Mouse (Mus musculus) MEL (cell line): ENCODE data around the gene Tacc3. TPM values are rescaled to one million over a fixed set of nuclear protein-coding genes. Genes with fewer than 3 reads are reported as not detected.

Experiments
- DNase-seq: peaks from one replicate; pipeline ENCODE4 v3.0.0; 2011; ENCODE audit warnings: low read depth, low spot score
- H3K27ac ChIP-seq: 2 replicates; pipeline ENCODE4 v1.5.1; 2012; ENCODE audit warnings: low read depth, mild to moderate bottlenecking, control low read depth, low read length, moderate library complexity; ENCODE audit not compliant: control insufficient read depth
- H3K27me3 ChIP-seq, 2 experiments: fragments of 150-350 bp in 1 of 2; sonication (generic) in 1 of 2; 2 replicates each; pipeline ENCODE4 v1.6.1; 2012; ENCODE audit warnings: low read length in 2 of 2, mild to moderate bottlenecking in 2 of 2, improper control_type of control experiment in 1 of 2, moderate library complexity in 1 of 2; ENCODE audit not compliant: insufficient read depth in 2 of 2, control insufficient read depth in 1 of 2
- H3K36me3 ChIP-seq, 2 experiments: 2 replicates each; pipeline ENCODE4 v1.6.1; 2012 to 2014; ENCODE audit warnings: low read length in 2 of 2, improper control_type of control experiment in 1 of 2, inconsistent platforms in 1 of 2, mild to moderate bottlenecking in 1 of 2; ENCODE audit not compliant: insufficient read depth in 2 of 2, control insufficient read depth in 1 of 2
- H3K4me1 ChIP-seq, 2 experiments: fragments of 150-350 bp in 1 of 2; sonication (generic) in 1 of 2; 2 replicates each; pipeline ENCODE4 v1.6.1; 2012; ENCODE audit warnings: low read length in 2 of 2, improper control_type of control experiment in 1 of 2, mild to moderate bottlenecking in 1 of 2; ENCODE audit not compliant: insufficient read depth in 2 of 2, control insufficient read depth in 1 of 2
- H3K4me3 ChIP-seq, 2 experiments: fragments of 150-350 bp in 1 of 2; sonication (generic) in 1 of 2; 2 replicates each; pipeline ENCODE4 v1.5.1; 2012; ENCODE audit warnings: low read depth in 2 of 2, low read length in 2 of 2, mild to moderate bottlenecking in 2 of 2, moderate library complexity in 2 of 2, control low read depth in 1 of 2, improper control_type of control experiment in 1 of 2; ENCODE audit not compliant: control insufficient read depth in 1 of 2, insufficient read depth in 1 of 2
- H3K79me2 ChIP-seq: 2 replicates; pipeline ENCODE4 v1.6.1; 2012; ENCODE audit warnings: mild to moderate bottlenecking, low read length, moderate library complexity; ENCODE audit not compliant: control insufficient read depth, poor library complexity, insufficient read depth
- H3K9ac ChIP-seq: 2 replicates; pipeline ENCODE4 v1.6.1; 2012; ENCODE audit warnings: low read depth, mild to moderate bottlenecking, control low read depth, low read length, moderate library complexity; ENCODE audit not compliant: control insufficient read depth, poor library complexity, severe bottlenecking
- H3K9me3 ChIP-seq: fragments of 150-350 bp; sonication (generic); replicated peaks from 2 replicates; pipeline ENCODE4 v1.6.1; 2012; ENCODE audit warnings: mild to moderate bottlenecking, low read length, improper control_type of control experiment, moderate library complexity; ENCODE audit not compliant: insufficient read depth
- BHLHE40 ChIP-seq: IDR thresholded peaks from 2 replicates; pipeline ENCODE4 v1.6.1; 2012; ENCODE audit warnings: low read depth, mild to moderate bottlenecking, inconsistent platforms, low read length, improper control_type of control experiment, borderline replicate concordance
- CHD1 ChIP-seq: IDR thresholded peaks from 2 replicates; pipeline ENCODE4 v1.6.1; 2012; ENCODE audit warnings: low read depth, mild to moderate bottlenecking, inconsistent platforms, low read length, improper control_type of control experiment
- CHD2 ChIP-seq: IDR thresholded peaks from 2 replicates; pipeline ENCODE4 v1.6.1; 2011; ENCODE audit warnings: low read length, improper control_type of control experiment
- CTCF ChIP-seq, 3 experiments: IDR thresholded peaks in 2 of 3; conservative IDR thresholded peaks in 1 of 3; 2 replicates each; pipeline ENCODE4 v1.5.1; 2011 to 2012; ENCODE audit warnings: low read length in 3 of 3, low read depth in 2 of 3, mild to moderate bottlenecking in 2 of 3, improper control_type of control experiment in 1 of 3, inconsistent platforms in 1 of 3, mixed read lengths in 1 of 3, moderate library complexity in 1 of 3; ENCODE audit not compliant: control insufficient read depth in 1 of 3, insufficient read depth in 1 of 3, poor library complexity in 1 of 3, severe bottlenecking in 1 of 3
- E2F4 ChIP-seq: IDR thresholded peaks from 2 replicates; pipeline ENCODE4 v1.6.1; 2011; ENCODE audit warnings: low read depth, low read length, improper control_type of control experiment, borderline replicate concordance
- ELF1 ChIP-seq: IDR thresholded peaks from 2 replicates; pipeline ENCODE4 v1.6.1; 2014; ENCODE audit warnings: low read depth, mild to moderate bottlenecking, inconsistent platforms, low read length, improper control_type of control experiment, moderate library complexity
- EP300 ChIP-seq, 2 experiments: IDR thresholded peaks; 2 replicates each; pipeline ENCODE4 v1.6.1; 2011; ENCODE audit warnings: improper control_type of control experiment in 2 of 2, low read length in 2 of 2, low read depth in 1 of 2, mild to moderate bottlenecking in 1 of 2
- GABPA ChIP-seq: IDR thresholded peaks from 2 replicates; pipeline ENCODE4 v1.6.1; 2012; ENCODE audit warnings: low read depth, mild to moderate bottlenecking, inconsistent platforms, low read length, improper control_type of control experiment, moderate library complexity
- GATA1 ChIP-seq: IDR thresholded peaks from 2 replicates; pipeline ENCODE4 v1.6.1; 2011; ENCODE audit warnings: low read depth, low read length, improper control_type of control experiment
- HCFC1 ChIP-seq: IDR thresholded peaks from 2 replicates; pipeline ENCODE4 v1.6.1; 2012; ENCODE audit warnings: low read depth, mild to moderate bottlenecking, inconsistent platforms, low read length, improper control_type of control experiment, moderate library complexity
- JUND ChIP-seq: IDR thresholded peaks from 2 replicates; pipeline ENCODE4 v1.6.1; 2011; ENCODE audit warnings: low read depth, mild to moderate bottlenecking, improper control_type of control experiment, low read length
- MAX ChIP-seq: IDR thresholded peaks from 2 replicates; pipeline ENCODE4 v1.6.1; 2011; ENCODE audit warnings: low read length, improper control_type of control experiment
- MAZ ChIP-seq: IDR thresholded peaks from 2 replicates; pipeline ENCODE4 v1.6.1; 2012; ENCODE audit warnings: low read depth, mild to moderate bottlenecking, inconsistent platforms, low read length, improper control_type of control experiment
- MXI1 ChIP-seq: IDR thresholded peaks from 2 replicates; pipeline ENCODE4 v1.6.1; 2011; ENCODE audit warnings: mild to moderate bottlenecking, low read depth, low read length, improper control_type of control experiment
- MYB ChIP-seq: IDR thresholded peaks from 2 replicates; pipeline ENCODE4 v1.6.1; 2011; ENCODE audit warnings: mild to moderate bottlenecking, low read depth, low read length, improper control_type of control experiment
- MYC ChIP-seq: IDR thresholded peaks from 2 replicates; pipeline ENCODE4 v1.6.1; 2011; ENCODE audit warnings: low read depth, mild to moderate bottlenecking, low read length, improper control_type of control experiment, moderate library complexity
- NELFE ChIP-seq: IDR thresholded peaks from 2 replicates; pipeline ENCODE4 v1.6.1; 2011; ENCODE audit warnings: low read depth, low read length, improper control_type of control experiment
- NRF1 ChIP-seq: IDR thresholded peaks from 2 replicates; pipeline ENCODE4 v1.6.1; 2014; ENCODE audit warnings: low read depth, mild to moderate bottlenecking, inconsistent platforms, low read length, improper control_type of control experiment, moderate library complexity; ENCODE audit not compliant: poor library complexity, insufficient read depth, severe bottlenecking
- POLR2AphosphoS2 ChIP-seq: IDR thresholded peaks from 2 replicates; pipeline ENCODE4 v1.6.1; 2011; ENCODE audit warnings: low read length, improper control_type of control experiment
- POLR2AphosphoS5 ChIP-seq: IDR thresholded peaks from 2 replicates; pipeline ENCODE4 v1.6.1; 2012; ENCODE audit warnings: low read depth, borderline replicate concordance, mild to moderate bottlenecking, inconsistent platforms, low read length, moderate library complexity, mixed read lengths
- SIN3A ChIP-seq: IDR thresholded peaks from 2 replicates; pipeline ENCODE4 v1.6.1; 2012; ENCODE audit warnings: low read length, improper control_type of control experiment, inconsistent platforms
- SMC3 ChIP-seq: IDR thresholded peaks from 2 replicates; pipeline ENCODE4 v1.6.1; 2011; ENCODE audit warnings: low read depth, low read length, improper control_type of control experiment
- TBP ChIP-seq: IDR thresholded peaks from 2 replicates; pipeline ENCODE4 v1.8.0; 2011; ENCODE audit warnings: low read depth, low read length, improper control_type of control experiment
- UBTF ChIP-seq: IDR thresholded peaks from 2 replicates; pipeline ENCODE4 v1.6.1; 2012; ENCODE audit warnings: low read depth, mild to moderate bottlenecking, inconsistent platforms, low read length, improper control_type of control experiment, moderate library complexity, borderline replicate concordance; ENCODE audit not compliant: insufficient read depth
- USF1 ChIP-seq: IDR thresholded peaks from 2 replicates; pipeline ENCODE4 v1.6.1; 2014; ENCODE audit warnings: low read depth, mild to moderate bottlenecking, inconsistent platforms, low read length, improper control_type of control experiment, moderate library complexity
- USF2 ChIP-seq, 2 experiments: IDR thresholded peaks; 2 replicates each; pipeline ENCODE4 v1.6.1; 2011 to 2012; ENCODE audit warnings: improper control_type of control experiment in 2 of 2, low read length in 2 of 2, borderline replicate concordance in 1 of 2, inconsistent platforms in 1 of 2, low read depth in 1 of 2, mild to moderate bottlenecking in 1 of 2; ENCODE audit not compliant: insufficient read depth in 1 of 2
- ZC3H11A ChIP-seq: IDR thresholded peaks from 2 replicates; pipeline ENCODE4 v1.6.1; 2012; ENCODE audit warnings: low read depth, mild to moderate bottlenecking, inconsistent platforms, low read length, improper control_type of control experiment
- ZKSCAN1 ChIP-seq: IDR thresholded peaks from 2 replicates; pipeline ENCODE4 v1.6.1; 2012; ENCODE audit warnings: low read depth, mild to moderate bottlenecking, inconsistent platforms, low read length, improper control_type of control experiment, moderate library complexity
- ZMIZ1 ChIP-seq: IDR thresholded peaks from 2 replicates; pipeline ENCODE4 v1.6.1; 2012; ENCODE audit warnings: low read depth, mild to moderate bottlenecking, inconsistent platforms, low read length, improper control_type of control experiment, moderate library complexity
- polyA plus RNA-seq, 2 experiments: library from polyadenylated mRNA; stranded (reverse) in 1 of 2; unstranded in 1 of 2; fragments of >175 nt in 1 of 2; fragments of >200 nt in 1 of 2; gene quantifications; 2 replicates each; pipeline versions ENCODE4 v1.2.1 to v1.2.4; 2012; ENCODE audit warnings: low replicate concordance in 2 of 2, low read depth in 1 of 2; ENCODE audit not compliant: insufficient read length in 2 of 2, insufficient read depth in 1 of 2, missing spikeins in 1 of 2
- total RNA-seq: library from RNA; depleted of rRNA; stranded (reverse); fragments of 300-350 nt; gene quantifications from 2 replicates; pipeline ENCODE4 v1.2.3, GENCODE M21; 2012

Gene Tacc3
- total and polyA plus RNA-seq, 3 experiments = 149 to 609 (median 165) TPM

GRCm38 (mm10) chr5:33628820-33629300 lies 29.1 kb upstream of the Tacc3 start (continued):
- TF ChIP-seq E2F4 (peak; percentile 25; the same call in 1 of the 2 replicates), USF1 (no peak), JUND (no peak), POLR2AphosphoS5 (no peak), ZMIZ1 (no peak), GATA1 (no peak), MAZ (peak; percentile 51; the same call in 1 of the 2 replicates), MYC (peak; percentile 72), SMC3 (no peak), POLR2AphosphoS2 (no peak), UBTF (no peak), TBP (peak; percentile 65), EP300 (IDR thresholded peaks at IDR 0.05; ENCODE audit: low read depth in 1 of 2, low read length in 2 of 2) (peak in 1 of 2 experiments; percentile 44; a peak in 1 of 4 replicates), GABPA (no peak)

- H3K9me3 ChIP-seq = no peaks in the 10 kb centered on the region
- H3K4me3 ChIP-seq = peak within 1 kb of the TSS; percentile 87 to 96
- peak; percentile 99 for DNase-seq
- peak within 1 kb of the TSS; percentile 93 for H3K27ac ChIP-seq
- no peaks in the 10 kb centered on the region for H3K27me3 ChIP-seq
- peak within 1 kb of the TSS; percentile 93 for H3K9ac ChIP-seq
- peaks cover 0 to 17% of the 10 kb centered on the region in 2 experiments; a peak in 2 of 4 replicates for H3K36me3 ChIP-seq
- H3K4me1 ChIP-seq = peaks cover 10 to 17% of the 10 kb centered on the region in 2 experiments
- H3K79me2 ChIP-seq = peaks cover 25% of the 10 kb centered on the region
- TF ChIP-seq ZMIZ1 (peak; percentile 98), CHD2 (no peak), MXI1 (peak; percentile 89), USF1 (peak; percentile 90), NRF1 (peak; percentile 69), ELF1 (peak; percentile 79), HCFC1 (peak; percentile 77), MAZ (peak; percentile 48; the same call in 1 of the 2 replicates), MYB (no peak), TBP (peak; percentile 58; the same call in 1 of the 2 replicates), SIN3A (peak; percentile 84), GATA1 (no peak), JUND (no peak), USF2 (IDR thresholded peaks at IDR 0.05; ENCODE audit: borderline replicate concordance in 1 of 2, insufficient read depth in 1 of 2, low read depth in 1 of 2, low read length in 2 of 2) (0 out of 4 replicates have a peak, but pooled peaks of 1 of the 2 experiments have one; percentile 30), POLR2AphosphoS2 (peak; percentile 98), NELFE (peak; percentile 100), ZKSCAN1 (0 out of 2 replicates have a peak, but pooled peaks have one; percentile 7), E2F4 (peak; percentile 56; the same call in 1 of the 2 replicates), CTCF (IDR thresholded peaks at IDR 0.05 in 2 of 3, conservative IDR thresholded peaks at IDR 0.05 in 1 of 3; ENCODE audit: control insufficient read depth in 1 of 3, insufficient read depth in 1 of 3, low read depth in 2 of 3, low read length in 3 of 3, poor library complexity in 1 of 3, severe bottlenecking in 1 of 3) (no peak), MAX (peak; percentile 83), UBTF (peak; percentile 89; the same call in 1 of the 2 replicates), SMC3 (no peak), EP300 (IDR thresholded peaks at IDR 0.05; ENCODE audit: low read depth in 1 of 2, low read length in 2 of 2) (0 out of 4 replicates have a peak, but pooled peaks of 1 of the 2 experiments have one; percentile 13), GABPA (0 out of 2 replicates have a peak, but pooled peaks have one; percentile 14), ZC3H11A (no peak), CHD1 (peak; percentile 45; the same call in 1 of the 2 replicates), BHLHE40 (no peak)
Observed at GRCm38 (mm10) chr5:33629301-33629987, 28.5 kb upstream of the Tacc3 start, which contains the start of the genes Fam53a and Gm9903. Fam53a (minus strand) TSS chr5:33629635. Gm9903 (plus strand) TSS chr5:33629925.
